Mouse (Mus musculus): ENCODE data around the gene Gm7544.

The Gm7544 gene

GRCm38 (mm10) chr1:82955913-82956312, at the start of gene Gm7544:
Gm7544 (minus strand) TSS chr1:82956013.

GRCm38 (mm10) chr1:83000306-83000705, 44.5 kb upstream of the Gm7544 start, which contains the start of gene Gm47959:
Gm47959 (plus strand) TSS chr1:83000548.
- WGBS, result 96% methylated on average over 9 of the region's 9 CpGs

DNA sequence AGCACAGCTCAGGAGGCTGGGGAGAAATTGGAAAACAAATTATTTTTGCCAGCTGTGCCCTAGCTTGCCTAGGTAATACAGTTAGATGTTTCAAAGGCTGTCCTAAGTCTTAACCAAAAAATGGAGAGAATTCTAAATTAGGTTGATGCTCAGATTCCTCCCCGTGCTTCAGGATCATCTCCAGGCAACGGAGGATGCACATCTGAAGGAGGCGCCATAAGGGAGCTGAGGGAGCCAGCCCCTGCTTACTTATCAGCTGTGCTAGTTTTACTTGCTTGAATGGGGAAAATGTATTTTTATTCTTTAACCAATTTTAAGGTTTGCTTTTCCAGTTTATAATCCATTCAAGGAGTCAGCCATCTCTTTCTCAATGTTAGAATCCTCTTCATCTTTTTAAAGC, 38.1 kb upstream of the Gm7544 start:
- 54% methylated on average over 3 of the region's 3 CpGs for WGBS

DNA sequence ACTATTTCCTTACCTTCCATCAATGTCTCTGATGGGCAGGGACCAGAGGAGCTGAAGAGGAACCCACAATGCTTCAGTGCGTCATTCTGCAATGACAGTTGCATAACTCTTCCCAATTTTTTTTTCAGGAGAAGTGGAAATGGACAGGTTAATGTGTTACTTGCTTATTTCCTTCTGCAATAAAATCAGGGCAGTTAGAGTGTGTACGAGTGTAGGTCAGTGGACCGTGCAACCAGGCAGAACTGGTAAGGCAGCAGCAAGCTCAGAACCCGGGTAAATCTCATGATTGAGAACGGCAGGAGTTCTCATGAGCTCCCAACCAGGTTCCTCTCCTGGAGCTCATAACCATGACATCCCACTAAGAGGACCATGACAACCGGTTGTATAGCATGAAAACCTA, 36.3 kb upstream of the Gm7544 start:
- 93% methylated on average over 6 of the region's 6 CpGs for WGBS

DNA sequence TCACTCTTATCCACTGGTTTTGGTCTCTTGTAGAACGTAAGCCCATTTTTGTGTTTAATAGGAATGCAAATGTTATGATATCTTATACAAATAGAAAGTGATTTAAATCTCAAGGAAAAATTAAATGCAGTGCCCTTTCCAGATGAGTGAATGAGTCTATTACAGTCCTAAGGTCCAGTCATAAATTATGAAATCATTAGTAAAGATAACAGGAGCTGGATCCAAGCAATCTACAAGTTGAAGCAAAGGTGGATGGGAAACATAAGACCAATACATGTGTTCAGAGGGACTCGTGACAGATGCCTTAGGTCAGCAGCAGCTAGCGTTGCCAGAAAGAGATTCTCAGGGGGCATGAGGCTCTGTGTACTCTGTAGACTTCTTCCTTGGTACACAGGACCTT, 35.8 kb upstream of the Gm7544 start:
- 96% methylated on average over 3 of the region's 3 CpGs for WGBS

- WGBS, result 71% methylated on average over 4 of the region's 4 CpGs
These were observed 35.2 kb upstream of the Gm7544 start for GRCm38 (mm10) chr1:82991062-82991461.

DNA sequence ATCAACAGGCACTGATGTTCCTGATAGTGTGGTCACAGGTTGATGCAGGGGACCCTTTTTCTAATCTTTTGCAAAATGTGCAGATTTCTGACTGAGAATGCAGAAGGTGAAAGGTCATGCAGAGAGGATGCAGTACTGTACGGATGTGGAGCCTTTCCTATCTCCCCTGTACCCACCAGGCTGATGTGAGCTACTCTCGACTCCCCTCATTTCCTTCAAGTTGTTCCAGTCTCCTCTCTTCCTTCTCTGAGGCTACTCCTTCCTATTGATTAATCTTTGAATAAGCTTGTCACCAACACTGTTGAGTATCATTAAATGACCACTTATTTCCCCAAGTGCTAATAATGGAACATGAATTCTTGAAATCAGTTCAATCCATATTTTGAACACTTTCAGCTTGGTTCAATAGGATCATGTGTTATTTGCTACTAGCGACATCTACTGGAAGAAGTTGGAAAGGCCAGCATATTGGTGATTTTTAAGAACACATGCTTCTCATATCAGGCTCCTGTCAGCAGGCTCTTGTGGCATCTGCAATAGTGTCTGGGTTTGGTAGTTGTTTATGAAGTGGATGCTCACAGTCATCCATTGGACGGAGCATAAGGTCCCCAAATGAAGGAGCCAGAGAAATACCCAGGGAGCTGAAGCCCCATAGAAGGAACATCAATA, 31.9 kb upstream of the Gm7544 start:
- WGBS, result 25% methylated on average over 4 of the region's 4 CpGs

GRCm38 (mm10) chr1:82986738-82987137, 30.9 kb upstream of the Gm7544 start:
- 62% methylated on average over 6 of the region's 6 CpGs for WGBS

DNA sequence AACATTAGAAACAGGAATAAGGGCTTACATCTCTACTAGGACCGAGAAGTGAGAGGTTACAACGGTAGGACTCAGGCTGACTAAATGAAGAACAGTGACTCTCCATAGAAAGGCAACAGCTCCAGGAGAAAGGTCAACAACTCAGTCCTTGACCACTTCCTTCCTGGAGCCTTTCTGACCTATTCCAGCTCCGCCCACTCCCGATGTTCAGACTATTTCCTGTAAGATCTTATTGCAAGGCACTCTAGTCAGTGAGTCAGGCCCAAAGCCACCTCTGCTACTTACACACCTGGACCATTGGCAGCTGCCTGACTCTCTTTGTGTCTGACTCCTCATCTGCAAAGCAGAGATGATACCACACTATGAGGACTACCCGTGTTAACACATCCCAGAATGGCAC, 19.9 kb upstream of the Gm7544 start:
- 81% methylated on average over 5 of the region's 5 CpGs for WGBS

DNA sequence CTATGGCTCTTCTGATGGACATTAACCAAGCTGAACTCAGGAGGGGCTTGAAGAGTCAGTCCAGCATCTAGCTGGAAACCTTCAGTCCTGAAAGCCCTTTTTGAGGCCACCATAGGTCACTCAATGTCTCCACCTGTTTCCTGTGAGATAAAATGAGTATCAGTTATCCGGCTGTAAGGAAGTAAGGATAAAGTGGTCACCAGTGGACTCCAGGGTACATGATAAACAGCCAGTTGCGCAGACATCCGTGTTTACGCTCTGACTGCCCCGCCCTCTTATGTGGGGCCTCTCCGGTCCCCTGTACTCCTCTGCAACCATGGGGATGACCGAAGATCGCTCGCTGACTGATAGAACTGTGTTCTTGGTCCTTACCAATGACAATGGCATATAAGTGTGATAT, 18.5 kb upstream of the Gm7544 start:
- WGBS, result 84% methylated on average over 9 of the region's 9 CpGs

GRCm38 (mm10) chr1:82973901-82974300, 18.1 kb upstream of the Gm7544 start:
- whole genome bisulfite sequencing, result 83% methylated on average over 6 of the region's 6 CpGs

GRCm38 (mm10) chr1:82973244-82973643, 17.4 kb upstream of the Gm7544 start:
- WGBS, result 76% methylated on average over 1 of the region's 1 CpGs

DNA sequence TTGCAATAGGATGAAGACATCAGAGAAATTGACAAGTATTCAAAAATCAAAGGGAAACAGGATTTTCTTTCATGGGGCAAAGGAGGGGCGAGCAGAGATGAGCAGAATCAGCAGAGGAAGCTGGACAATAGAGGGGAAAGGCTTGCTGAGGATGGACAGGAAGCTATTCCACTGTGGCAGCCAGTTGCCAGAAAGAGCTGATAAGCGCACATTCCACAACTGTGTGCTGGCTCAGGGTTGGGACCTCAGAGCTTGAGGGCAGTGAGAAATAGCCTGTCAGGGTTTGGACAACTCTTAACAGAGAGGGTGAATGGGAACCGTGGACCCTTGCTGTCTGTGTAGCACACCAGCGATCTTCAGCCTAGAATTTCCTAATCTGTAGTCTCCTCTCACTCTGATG, 16.2 kb upstream of the Gm7544 start:
- WGBS, result 79% methylated on average over 4 of the region's 4 CpGs

GRCm38 (mm10) chr1:82966413-82966812, 10.6 kb upstream of the Gm7544 start:
- WGBS, result 86% methylated on average over 3 of the region's 3 CpGs

- WGBS, result 91% methylated on average over 11 of the region's 11 CpGs
These were observed 4.1 kb upstream of the Gm7544 start, which contains the start of gene Gm47955 for GRCm38 (mm10) chr1:82959870-82960385. Gm47955 (plus strand) TSS chr1:82960286.

- 90% methylated on average over 2 of the region's 2 CpGs for WGBS
These were observed 7.2 kb downstream of the Gm7544 start for GRCm38 (mm10) chr1:82948601-82949000.

DNA sequence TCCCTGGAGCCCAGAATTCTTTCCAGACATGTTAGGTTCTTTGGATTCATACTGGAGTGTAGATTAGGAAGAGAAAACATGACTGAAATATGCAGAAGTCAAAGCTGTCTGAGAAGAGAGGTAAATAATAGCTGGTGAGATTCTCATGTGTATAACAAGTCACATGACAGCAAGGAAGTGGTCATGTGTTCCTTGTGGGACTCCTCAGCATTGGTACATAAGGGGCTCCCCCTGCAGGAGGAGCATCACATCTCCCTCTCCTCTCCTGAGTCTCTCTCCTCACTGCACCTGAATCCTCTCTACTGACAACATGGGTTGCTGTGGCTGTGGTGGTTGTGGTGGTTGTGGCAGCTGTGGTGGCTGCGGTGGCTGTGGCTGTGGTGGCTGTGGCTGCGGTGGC, 9.8 kb downstream of the Gm7544 start:
- WGBS, result 95% methylated on average over 2 of the region's 2 CpGs

- no CpG with 5 or more reads among the region's 6 CpGs for WGBS
These were observed 12.5 kb downstream of the Gm7544 start, which contains the start of gene A030003K21Rik for GRCm38 (mm10) chr1:82943295-82943694. A030003K21Rik (minus strand) TSS chr1:82943388.

- 84% methylated on average over 2 of the region's 2 CpGs for WGBS
These were observed 13.3 kb downstream of the Gm7544 start for GRCm38 (mm10) chr1:82942505-82942904.

DNA sequence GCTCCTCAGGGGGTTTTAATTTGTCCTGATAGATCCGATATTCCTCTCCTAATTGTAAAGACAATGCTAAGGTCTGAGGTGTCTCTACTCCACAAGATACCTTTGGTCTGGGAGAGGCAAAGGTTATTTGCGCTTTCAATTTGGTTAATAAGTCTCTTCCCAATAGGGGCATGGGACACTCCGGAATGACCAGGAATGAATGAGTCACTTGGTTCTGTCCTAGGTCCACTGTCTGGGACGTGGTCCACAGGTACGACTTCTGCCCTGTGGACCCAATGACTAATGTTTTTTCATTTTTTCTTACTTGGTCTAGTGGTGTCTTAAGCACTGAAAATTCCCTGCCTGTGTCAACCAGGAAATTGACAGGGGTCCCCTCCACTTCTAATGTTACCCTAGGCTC, 17.1 kb downstream of the Gm7544 start:
- WGBS, result 97% methylated on average over 5 of the region's 5 CpGs

DNA sequence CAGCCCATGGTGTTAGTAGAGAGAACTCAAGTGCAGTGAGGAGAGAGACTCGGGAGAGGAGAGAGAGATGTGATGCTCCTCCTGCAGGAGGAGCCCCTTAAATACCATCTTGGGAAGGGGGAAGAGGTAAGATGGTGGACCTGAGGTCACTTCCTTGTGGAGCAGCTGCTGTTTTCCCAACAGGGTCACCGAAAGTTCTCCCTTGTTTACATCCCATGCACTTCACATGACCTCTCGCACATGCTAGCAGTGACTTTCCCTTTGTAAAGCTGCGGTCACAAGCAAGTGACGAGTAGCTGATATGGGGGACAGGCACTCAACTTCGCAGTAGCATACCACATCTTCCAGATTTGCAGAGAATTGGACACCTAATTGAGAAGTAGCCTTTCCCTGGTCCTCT, 24.5 kb downstream of the Gm7544 start, which contains the start of gene Gm6217:
TSS of gene Gm6217 (minus strand) at position 74 of the 400 bp plus-strand sequence.
- no CpG with 5 or more reads among the region's 6 CpGs for WGBS

DNA sequence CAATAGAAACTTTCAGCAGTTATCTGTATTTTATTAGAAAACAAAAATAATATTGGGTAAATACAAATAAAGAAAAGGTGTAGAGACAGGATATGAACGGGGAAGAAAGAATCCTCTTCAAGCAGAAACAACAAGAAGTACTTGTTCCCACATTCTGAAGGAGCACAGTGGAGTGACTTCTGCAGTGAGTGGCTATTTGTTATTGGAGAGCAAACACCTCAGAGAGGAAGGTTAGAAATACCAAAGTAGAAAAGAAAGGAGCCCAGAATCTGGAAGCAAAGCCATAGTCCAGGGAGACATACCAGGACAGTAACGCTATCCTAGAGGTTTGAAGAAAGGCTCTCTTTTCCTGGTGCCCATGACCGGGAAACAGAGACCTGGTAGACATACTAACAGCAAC, 25.3 kb downstream of the Gm7544 start:
- 91% methylated on average over 2 of the region's 3 CpGs for WGBS

- 87% methylated on average over 6 of the region's 6 CpGs for WGBS
These were observed 31.2 kb downstream of the Gm7544 start, which contains the start of gene A030014E15Rik for GRCm38 (mm10) chr1:82924650-82925049. A030014E15Rik (plus strand) TSS chr1:82924917.

All from cerebral cortex, adult 2 months (tissue).